Mouse (Mus musculus): ENCODE measurements at regions not wholly inside any gene's neighbourhood (a gene's known extent, or its start where the extent isn't known, plus 50 kb on each side); places are given as distances from the start of the nearest gene placed in this dataset.

- peak in 1 of 2 experiments; percentile 9 for DNase-seq
Observed at GRCm38 (mm10) chr10:25118674-25119670, 188.7 kb downstream of the Akap7 start.

DNA sequence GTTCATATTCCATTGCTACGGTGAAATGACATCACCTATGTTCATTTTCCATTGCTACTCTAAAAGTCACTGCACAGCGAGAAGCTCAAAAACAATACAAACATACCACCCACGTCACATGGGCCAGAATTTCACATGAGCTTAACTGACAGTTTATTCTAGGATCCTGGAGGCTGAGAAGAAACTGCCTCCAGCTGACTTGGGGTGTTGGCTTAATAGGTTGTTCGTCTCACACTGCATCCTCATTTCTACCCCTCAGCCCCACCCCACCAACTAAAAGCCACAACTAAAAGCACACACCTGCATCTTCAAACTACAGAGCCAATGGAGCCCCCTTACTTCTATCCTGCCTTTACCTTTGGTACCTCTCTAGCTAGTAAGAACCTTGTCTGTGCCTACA is 187.0 kb upstream of the Arg1 start:
- no peak for DNase-seq

GRCm38 (mm10) chr10:25112449-25113171 is 185.3 kb upstream of the Arg1 start:
- no peak for DNase-seq

DNA sequence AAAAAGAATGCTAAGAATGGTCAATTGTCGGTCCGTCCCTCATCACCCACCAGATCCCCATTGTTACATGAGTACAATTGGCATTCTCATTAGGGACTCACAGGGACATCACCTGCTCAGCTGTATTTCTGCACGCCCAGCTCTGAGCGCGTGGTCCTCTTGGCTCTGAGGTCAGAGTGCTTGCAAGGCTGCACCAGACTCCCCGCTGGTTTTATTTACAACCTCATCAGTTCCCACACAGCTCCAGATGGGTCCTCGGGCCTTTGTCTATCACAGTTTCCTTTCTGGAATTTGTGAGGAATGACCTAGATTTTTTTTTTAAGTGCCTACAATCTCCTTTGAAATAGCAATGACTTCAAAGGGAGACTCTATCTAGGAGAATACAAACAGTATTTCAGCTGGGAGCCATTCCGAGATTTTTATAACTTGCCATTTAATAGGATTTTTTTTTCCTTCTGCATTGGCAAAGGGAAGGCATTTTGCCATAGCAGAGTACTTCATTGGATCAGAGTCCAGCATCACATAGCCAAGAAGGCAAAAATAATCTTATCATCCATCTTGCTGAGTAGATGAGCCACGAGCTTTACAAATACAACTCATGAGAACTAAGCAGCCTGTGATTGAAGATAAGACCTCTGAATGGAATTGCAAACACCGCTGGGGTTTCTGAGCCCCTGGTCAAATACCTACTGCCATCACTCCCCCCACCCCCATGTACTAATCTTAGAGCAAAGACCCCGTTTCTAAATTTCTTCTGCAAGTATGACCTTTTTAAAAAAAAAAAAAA is 184.5 kb upstream of the Arg1 start:
- no peak for DNase-seq

GRCm38 (mm10) chr10:25111181-25111580 is 183.9 kb upstream of the Arg1 start:
- DNase-seq: no peak

GRCm38 (mm10) chr10:25098070-25098469 is 170.8 kb upstream of the Arg1 start:
- no peak for DNase-seq

DNA sequence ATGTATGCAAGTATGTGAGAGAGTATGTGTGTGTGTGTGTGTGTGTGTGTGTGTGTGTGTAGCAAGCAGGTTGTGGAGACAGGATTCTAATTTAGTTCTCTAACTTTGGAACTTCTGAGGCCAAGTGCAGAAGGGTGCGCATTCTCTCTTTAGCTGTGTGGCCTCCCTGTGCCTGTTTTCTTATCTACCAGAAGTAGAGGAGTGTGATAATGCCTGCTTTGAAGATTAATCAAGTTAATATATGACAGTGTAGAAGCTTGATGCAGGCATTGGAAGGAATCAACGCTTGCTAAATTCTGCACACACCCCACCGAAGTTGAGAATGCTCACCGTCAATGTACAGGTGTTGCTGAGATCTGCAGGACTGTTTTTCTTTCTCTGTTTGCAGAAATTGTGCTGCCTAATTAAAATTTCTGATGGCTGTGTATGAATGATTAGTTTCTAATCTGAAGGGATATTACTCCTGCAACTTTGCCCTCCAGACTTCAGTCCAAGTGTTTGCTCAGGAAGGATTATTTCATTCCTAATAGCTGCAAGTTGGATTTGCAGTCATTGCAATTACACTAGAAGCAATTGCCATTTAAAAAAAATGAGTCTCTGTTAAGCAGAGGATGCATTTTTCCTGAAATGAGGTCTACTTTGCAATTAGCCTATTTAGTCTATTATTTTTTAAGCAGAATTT is 162.6 kb upstream of the Arg1 start:
- no peak for DNase-seq

DNA sequence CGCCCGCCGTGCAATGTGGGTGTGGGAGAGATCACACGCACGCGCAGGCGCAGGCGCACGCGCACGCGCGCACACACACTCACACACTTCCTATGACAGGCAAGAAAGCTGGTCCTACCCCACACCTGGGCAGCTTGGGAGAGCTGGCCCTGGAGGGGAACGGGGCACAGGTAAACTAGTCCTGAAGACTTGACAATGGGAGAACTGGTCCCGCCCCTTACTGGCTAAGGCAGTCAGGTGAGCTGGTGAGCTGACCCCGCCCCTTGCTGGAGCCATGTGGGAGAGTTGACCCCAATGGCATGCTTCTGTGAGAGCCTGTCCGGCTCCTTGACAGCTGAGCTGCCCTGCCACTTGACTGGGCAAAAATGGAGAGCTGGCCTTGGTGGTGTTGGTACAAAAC is 159.5 kb upstream of the Arg1 start:
- no peak for DNase-seq

GRCm38 (mm10) chr10:25082930-25083329 is 155.6 kb upstream of the Arg1 start:
- peak; percentile 4 to 13 for DNase-seq

- DNase-seq: no peak
Observed at GRCm38 (mm10) chr10:25072617-25073016, 145.3 kb upstream of the Arg1 start.

- DNase-seq: no peak
Observed at GRCm38 (mm10) chr10:25068301-25068700, 141.0 kb upstream of the Arg1 start.

DNA sequence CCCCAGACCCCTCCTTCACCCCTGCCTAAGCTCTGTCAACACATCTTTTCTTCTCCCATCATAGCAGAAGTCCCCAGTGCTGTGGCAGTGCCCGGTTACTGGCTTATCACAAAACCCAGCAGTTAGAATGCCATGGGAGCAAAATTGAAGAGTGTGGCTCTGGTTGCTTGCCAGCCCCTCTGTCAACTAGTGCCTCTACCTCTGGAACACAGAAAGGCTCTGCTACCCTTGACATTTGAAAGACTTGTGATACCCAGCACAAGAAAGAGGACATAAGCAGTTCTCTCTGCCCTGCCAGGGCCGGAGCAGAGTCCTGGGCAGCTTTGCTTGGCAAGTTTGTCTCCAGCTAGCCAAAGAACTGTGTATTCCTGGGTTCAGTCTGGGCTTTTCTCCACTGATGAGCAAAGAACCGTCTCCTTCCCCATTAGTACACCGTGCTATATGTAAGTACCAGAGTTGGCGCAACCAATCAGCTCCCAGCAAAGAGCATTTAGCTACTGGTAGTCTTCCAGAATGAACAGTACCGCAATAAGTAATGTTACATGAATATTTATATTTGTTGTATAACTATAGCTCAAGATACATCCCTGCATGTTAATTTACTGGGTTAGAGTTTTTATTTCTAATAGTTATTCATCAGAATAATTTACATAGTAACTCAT is 137.5 kb upstream of the Arg1 start:
- no peak for DNase-seq

DNA sequence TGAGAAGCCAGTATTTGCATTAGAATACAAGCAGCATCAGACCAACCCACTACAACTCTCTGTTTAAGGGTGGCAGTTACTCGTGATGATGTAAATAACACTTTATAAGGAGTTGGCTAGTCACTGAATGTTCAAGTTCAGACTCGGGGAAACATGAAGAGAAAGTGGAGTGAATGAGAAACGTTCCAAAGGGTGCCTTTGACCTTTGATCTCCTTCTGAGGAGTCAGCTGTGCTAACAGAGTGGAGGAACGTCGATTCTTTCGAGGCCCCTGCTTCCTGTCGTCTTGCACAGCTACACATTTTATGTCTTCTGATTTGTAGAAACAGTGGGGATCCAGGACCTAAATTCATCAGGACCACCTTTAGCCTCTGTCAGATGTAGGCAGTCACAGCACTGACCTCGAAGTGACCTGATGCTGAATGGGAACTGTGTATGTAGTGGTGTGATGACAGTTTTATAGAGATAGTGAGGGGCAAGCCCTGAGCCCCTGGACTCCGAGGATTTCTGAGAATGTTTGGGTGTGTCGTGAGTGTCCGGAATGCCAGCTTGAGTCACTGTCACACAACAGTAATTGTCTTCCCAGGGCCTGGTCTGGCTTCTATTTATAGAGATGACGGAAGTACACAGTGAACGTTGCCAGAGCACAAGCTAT is 134.2 kb upstream of the Arg1 start:
- DNase-seq: no peak

DNA sequence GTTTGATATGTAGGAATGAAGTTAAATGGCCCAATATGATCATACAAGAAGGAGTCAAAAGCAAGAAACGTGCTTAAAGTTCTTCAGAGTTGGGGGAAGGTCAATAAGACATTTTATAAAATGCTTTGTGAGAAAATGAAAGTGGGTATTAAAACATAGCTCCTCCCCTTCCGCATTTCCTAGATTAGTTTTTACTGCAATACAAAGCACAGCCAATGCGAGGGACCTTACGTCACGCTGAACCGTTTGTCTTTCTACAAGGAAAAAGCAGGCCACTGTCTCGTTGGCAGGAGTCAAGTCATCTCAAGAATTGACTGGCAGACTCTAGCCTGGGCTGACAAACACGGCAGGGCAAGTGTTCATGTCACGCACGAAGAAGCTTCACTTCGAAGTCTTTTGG is 131.4 kb upstream of the Arg1 start:
- DNase-seq: no peak

DNA sequence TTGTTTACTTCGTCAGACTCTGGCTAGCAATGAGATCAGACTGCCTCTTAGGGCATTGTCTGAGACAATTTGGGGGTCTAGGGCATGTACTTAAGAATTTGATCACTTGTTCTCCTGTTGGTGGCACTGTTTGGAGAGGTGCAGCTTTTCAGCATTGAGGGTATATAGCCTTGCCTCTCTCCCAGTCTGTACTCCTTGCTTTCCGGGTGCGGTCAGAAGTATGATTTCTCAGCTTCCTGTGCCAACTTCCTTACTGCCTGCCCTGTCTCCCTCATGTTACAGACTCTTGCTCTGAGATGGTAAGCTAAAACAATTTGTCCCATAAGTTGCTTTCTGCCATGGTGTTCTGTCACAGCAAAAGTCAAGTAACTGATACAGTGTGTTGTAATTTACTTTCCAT is 124.7 kb upstream of the Arg1 start:
- DNase-seq: no peak

DNA sequence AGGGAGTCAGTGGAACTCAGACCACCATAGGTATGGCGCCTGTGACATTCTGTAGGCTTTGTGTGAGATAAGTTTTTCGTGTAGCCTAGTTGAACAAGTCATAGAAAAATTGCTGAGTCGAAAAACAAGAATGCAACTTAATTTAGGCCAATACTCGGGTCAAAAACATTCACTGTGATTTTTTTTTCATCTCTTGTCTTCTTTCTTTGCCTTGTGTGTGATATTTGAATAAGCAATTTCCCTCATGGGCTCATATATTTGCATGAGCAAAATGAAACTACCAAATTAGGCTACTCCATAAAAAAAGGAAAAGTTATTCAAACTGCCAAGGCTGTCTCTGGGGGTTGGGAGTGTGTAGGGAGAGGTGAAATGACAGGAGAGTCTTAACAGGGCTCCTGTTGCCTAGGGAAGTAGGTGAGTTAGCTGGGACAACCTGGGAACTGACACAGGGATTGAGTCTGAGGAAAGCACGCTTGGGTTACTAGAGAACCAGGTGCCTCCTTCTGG is 124.1 kb upstream of the Arg1 start:
- DNase-seq: no peak

DNA sequence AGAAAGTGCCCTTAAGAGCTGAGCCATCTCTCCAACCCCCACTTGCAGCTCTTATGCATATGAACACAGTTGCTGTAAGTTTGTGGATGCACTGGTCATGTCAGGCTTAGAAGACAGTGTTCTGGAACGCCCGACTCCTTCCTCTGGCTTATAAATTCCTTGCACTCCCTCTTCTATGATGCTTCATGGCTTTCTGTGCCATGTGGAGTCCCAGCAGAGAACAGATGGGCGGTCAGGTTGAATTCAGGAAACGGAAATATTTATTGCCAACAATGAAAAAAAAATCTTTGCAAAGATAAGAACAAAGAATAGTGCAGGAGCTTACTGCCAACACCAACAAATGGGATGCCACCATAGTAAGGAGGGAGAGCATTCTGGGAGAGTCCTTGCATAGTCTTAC is 113.9 kb upstream of the Arg1 start:
- DNase-seq: no peak

DNA sequence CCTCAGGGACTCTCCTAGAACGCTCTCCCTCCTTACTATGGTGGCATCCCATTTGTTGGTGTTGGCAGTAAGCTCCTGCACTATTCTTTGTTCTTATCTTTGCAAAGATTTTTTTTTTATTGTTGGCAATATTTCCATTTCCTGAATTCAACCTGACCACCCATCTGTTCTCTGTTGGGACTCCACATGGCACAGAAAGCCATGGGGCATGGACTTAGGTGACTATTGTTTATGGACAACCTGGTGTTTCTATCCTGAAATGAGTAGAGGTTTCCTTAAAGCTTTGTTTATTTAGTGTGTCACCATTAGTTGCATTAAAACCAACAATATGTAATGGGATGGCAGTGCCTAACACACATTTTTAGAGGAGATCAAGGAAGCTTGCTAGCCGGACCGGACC is 112.6 kb upstream of the Arg1 start:
- DNase-seq: no peak

DNA sequence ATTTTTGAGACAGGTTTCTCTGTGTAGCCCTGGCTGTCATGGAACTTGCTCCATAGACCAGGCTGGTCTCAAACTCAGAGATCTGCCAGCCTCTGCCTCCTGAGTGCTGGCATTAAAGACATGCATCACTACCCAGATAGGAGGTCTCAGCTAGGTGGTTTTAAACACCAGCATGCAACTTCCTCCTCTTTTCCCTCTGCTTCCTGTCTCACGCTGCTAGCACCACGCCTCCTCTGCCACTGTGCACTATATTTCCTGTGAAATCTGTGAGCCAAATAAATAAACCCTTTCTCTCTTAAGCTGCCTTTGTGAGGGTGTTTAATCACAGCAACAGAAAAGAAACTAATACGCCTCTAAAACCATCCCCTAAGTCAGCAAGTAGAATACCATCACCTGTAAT is 109.6 kb upstream of the Arg1 start:
- DNase-seq: no peak

DNA sequence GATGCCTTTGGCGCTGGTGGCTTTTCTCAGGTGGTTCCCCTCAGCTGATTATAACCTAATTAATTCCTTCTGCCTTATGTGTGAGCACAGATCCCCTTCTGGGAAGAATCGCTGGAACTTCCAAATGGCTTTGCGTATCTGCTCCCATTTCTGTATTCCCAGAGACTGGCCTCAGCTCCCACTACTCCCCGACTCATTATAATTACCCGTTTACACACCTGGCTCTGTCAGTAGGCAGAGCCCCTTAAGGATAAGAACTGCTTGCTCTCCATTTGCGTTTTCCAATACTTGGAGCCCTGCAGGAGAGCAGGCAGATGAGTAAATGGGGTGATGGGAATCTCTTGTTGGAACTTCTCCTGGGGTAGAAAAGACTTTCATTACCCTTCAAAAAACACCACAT is 108.1 kb upstream of the Arg1 start:
- DNase-seq: no peak

DNA sequence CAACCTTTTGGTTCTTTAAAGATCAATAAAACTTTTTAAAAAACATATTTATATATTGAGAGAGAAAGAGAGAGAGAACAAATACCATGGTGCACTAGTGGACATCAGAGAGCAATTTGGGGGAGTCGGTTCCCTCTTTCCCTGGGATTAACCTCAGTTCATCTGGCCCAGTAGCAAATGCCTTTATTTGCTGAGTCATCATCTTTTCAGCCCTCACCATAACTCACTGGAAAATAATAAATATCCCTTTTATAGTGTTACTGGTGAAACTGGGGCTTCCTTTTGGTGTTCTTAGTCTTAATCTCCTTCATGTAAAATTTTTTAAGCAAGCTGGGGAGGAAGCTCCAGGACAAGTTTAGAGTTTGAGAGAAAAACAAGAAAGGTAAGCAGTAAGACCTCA is 105.3 kb upstream of the Arg1 start:
- no peak for DNase-seq

Measured in kidney, postnatal 36 days (tissue).